Mouse (Mus musculus): ENCODE data around the gene Slco2b1.

- TF ChIP-seq CTCF (IDR thresholded peaks at IDR 0.05; ENCODE audit: low read depth, low read length) (no peak), GATA1 (IDR thresholded peaks at IDR 0.05; ENCODE audit: borderline replicate concordance, low read length) (no peak), POLR2AphosphoS5 (IDR thresholded peaks at IDR 0.05; ENCODE audit: insufficient replicate concordance, low read depth, low read length) (no peak)
Measured at GRCm38 (mm10) chr7:99626376-99627270, 84.5 kb downstream of the Slco2b1 start, which contains the start of gene Tpbgl.

Data from G1E (cell line).